Mouse (Mus musculus) lung, postnatal 36 days (tissue): ENCODE data around the gene BC049352.

Experiments used
- DNase-seq: peaks from one replicate; pipeline ENCODE4 v3.0.0; 2022; ENCODE audit warnings: mixed read lengths

The BC049352 gene

GRCm38 (mm10) chr9:45181770-45182169 lies at the start of gene BC049352:
Gene BC049352 (plus strand): TSS chr9:45182007.
- peak; percentile 18 for DNase-seq

DNA sequence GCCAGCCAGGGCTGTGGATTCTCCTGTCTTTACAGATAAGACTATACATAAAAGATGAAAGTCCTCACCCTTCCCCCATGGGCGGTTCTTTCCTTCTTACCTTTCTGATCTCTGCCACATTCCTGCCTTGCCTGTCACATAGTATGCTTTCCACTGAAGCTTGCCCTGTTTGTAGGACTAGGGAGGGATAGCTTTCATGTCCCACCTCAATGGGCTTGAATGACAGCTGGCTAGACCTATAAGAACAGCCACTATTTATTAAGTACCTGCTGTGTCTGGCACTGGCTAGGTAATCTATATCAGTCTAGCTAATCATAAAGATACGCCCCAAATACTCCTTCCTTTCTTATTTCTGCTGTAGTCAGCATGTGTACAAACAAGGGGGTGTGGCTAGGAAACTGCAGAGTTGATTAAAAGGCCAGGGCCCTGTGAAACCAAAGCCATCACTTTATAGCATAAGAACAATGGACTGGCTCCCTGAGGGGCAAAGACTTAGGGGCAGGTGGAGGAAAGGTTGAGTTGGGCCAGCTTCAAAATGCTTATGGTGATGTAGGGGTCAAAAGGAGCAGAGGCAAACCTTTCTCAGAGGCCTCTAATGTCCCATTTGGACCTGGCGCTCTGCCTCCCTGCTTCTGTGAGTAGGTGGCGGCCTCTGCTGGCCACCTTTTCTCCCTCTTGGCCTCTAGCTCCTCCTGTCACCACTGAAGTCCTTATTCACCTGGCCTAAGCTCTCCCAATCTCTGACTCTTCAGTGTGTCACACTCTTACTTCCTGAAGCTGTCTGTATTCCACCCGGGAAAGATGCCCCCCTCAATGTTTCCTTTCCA lies 48.1 kb upstream of the BC049352 start:
- peak; percentile 76 for DNase-seq

DNA sequence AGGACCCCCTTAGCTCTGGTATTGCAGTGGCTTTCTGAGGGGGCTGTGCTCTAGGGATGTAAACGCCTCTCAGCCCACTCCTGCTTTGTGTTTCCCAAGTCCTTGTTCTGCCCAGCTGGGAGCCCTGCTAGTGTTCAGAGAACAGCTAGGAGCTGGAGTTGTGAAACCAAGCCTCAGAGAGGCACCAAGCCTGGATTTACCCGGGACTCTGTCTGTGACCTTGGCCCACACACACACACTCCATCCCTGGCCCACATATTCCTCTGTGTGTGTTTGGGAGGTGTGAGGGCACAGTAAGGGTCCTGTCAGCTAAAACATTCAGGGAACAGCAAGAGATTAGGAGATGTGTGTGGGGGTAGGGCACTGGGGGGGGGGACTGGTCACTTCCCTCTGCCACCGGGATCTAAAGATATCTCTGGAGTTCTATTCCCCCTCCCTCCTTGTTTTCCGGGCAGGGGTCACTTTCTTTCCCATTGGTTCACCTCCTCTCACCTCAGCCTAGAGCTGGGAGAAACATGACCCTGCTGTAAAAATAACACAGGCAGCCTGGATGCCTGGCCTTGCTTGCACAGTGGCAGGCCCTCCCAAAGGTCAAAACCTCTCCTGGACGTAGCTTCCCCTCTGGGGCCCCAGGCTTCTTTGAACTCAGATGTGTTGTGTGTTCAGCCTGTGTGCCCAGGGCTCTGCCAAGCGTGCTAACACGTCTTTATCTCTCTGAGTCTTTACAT lies 45.2 kb upstream of the BC049352 start:
- no peak for DNase-seq

GRCm38 (mm10) chr9:45138191-45139032 lies 43.4 kb upstream of the BC049352 start, which contains the start of gene Scn4b:
Gene Scn4b (plus strand): TSS chr9:45138395.
- peak; percentile 7 for DNase-seq

DNA sequence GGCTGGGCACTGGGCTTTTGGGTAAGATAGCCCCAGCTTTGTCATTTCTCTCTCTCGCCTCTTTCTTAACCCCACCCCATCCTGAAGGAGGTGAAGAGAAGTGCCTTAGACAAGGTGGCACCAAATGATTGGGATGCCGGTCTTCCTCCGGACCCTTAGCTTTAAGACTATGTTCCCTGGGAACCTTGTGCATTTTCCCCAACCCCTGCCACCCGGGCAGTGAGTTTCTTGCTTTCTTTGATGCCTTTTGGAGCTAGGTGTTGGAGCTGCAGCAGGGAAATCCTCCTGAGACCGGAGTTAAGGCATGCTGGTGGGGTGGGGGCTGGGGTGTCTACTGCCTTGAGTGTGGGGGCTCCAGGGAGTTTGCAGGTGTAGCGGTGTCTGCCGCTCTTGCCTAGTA lies 42.7 kb upstream of the BC049352 start:
- no peak for DNase-seq

DNA sequence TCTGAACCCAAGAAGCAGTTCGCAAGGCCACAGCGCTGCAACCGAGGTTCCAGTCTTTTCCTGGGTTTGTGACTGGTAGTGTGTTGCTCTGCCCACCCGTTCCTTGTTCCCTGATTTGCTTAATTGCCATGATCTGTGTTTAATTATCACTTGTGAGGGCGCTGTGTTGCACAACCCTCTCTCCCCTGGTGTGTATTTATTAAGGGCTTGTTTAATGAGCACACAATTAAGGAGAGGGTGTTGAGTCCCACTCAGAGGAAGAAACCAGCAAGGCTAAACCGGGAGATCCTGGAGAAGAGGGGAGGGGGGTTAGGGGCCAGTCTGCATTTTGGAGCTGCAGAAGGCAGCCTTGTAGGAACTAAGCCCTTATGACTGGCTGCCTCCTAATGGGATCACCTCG lies 40.9 kb upstream of the BC049352 start:
- no peak for DNase-seq

GRCm38 (mm10) chr9:45142686-45143085 lies 39.1 kb upstream of the BC049352 start:
- DNase-seq = no peak

- peak; percentile 7 for DNase-seq
Measured at GRCm38 (mm10) chr9:45145533-45146266, 36.1 kb upstream of the BC049352 start.

- peak; percentile 71 for DNase-seq
Measured at GRCm38 (mm10) chr9:45146267-45146597, 35.6 kb upstream of the BC049352 start.

GRCm38 (mm10) chr9:45150933-45151332 lies 30.9 kb upstream of the BC049352 start:
- no peak for DNase-seq

- DNase-seq = no peak
Measured at GRCm38 (mm10) chr9:45153361-45153760, 28.4 kb upstream of the BC049352 start.

DNA sequence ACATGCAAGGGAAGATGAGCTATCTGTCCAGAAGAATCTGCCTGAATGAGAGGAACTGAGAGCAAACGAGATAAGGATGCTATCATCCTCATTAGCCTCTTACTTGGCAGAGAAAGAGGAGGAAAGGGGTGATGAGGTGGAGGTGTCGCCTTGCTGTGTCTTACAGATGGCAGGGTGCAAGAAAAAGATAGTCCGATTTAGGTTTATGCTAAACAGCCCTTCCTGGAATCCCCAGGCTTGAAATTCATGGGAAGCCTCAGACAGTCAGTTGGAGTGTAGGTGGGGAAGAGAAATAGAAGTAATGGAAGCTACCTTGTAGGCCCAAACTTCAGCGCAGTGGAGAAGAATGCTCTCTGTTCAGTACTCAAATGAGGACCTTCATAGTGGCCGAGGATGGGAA lies 13.9 kb upstream of the BC049352 start:
- DNase-seq = no peak

- DNase-seq = no peak
Measured at GRCm38 (mm10) chr9:45170150-45170549, 11.7 kb upstream of the BC049352 start.

DNA sequence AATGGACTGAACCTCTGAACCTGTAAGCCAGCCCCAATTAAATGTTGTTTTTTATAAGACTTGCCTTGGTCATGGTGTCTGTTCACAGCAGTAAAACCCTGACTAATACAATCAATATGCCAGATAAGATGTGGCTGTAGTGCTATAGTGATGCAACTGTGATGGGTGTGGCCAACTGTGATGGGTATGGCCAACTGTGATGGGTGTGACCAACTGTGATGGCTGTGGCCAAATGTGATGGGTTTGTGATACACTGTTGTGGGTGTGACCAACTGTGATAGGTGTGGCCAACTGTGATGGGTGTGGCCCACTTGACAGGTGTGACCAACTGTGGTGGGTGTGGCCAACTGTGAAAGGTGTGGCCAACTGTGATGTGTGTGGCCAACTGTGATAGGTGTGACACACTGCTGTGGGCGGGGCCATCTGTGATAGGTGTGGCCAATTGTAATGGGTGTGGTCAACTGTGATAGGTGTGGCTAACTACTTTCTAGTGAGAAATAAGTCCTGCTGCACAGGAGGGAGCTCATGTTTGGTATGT lies 10.7 kb upstream of the BC049352 start:
- no peak for DNase-seq

- DNase-seq = no peak
Measured at GRCm38 (mm10) chr9:45173475-45173874, 8.3 kb upstream of the BC049352 start.

DNA sequence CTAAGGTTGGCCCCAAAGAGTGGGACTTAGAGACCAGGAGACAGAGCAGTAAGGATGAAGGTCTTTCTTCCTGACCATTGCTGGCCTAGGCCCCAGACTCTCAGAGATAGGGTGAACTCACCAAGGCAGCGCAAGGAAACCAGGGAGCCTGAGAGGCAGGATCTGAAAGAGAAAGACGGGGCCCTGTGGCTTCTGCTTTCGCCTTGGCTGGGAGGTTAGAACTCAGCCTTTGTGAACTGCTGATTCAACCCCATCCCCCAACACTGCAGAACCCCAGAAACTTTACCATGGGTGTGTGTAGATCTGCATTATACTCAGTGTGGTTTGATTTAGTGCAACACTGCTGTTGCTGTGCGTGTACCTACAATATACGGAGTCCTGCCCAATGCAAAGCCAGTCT lies 2.5 kb upstream of the BC049352 start:
- DNase-seq = no peak

GRCm38 (mm10) chr9:45182521-45182920 lies 714 bp downstream of the BC049352 start:
- no peak for DNase-seq

DNA sequence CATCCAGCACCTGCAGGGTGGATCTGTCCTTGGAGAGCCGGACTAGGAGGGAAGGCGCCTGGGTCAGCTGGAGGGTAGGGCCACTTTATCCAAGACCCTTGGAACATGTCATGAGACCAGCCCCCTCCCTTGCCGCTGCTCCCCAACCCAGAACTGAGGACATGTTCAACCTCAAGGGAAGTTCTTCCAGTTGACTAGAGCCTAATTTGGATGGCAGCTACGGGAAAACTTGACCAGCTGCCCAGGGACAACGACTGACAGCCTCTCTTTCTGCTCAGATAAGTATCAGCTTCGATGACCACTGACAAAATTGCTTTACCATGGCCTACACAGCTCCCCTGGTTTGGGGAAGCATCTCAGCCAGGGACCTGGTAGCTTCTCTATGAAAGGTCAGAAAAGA lies 1.5 kb downstream of the BC049352 start:
- DNase-seq = no peak

- no peak for DNase-seq
Measured at GRCm38 (mm10) chr9:45185250-45185649, 3.4 kb downstream of the BC049352 start.

GRCm38 (mm10) chr9:45188570-45189563 lies 7.1 kb downstream of the BC049352 start:
- no peak for DNase-seq

DNA sequence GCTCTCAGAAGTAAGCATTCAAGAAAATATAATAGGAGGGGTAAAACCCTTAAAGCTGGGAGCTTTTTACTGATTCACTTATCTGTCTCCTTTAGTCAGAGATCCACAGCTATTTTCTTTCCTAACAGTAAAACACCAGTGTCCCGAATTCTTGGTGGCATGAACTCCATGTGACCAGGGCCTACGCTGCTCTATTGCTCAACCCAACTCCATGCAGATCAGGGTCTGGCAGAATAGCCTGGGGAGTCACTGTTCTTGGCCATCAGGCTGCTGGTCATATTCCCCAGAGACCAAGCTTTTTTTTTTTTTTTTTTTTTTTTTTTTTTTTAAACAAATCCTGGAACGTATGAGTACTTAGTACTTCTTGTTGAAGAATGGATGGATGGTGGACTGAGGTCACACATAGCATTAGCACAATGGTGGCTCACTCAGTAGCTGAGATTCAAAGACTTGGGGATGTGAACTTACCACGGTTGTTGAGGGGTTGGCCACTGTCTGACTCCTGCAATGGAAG lies 7.9 kb downstream of the BC049352 start:
- no peak for DNase-seq
